Mouse (Mus musculus): Measurements from ENCODE around the gene Adam19.

- TF ChIP-seq CTCF (IDR thresholded peaks at IDR 0.05; ENCODE audit: low read depth) (no peak), EP300 (IDR thresholded peaks at IDR 0.05; ENCODE audit: low read depth) (no peak)
Measured at GRCm38 (mm10) chr11:46177246-46178043, 121.7 kb downstream of the Adam19 start.
